Mouse (Mus musculus) gastrocnemius, postnatal 36 days (tissue): Measurements from ENCODE around the gene Adam12. TPM values are rescaled to one million over a fixed set of nuclear protein-coding genes. Genes with fewer than 3 reads are reported as not detected.
"Not testable (repeated sequence)": the region's sequence is repeated elsewhere in the genome, so short reads cannot be mapped to it uniquely, and the experiment has no call there.

Experiments
- DNase-seq, 2 experiments: peaks; one replicate each; pipeline ENCODE4 v3.0.0; 2022
- intact Hi-C: fragments of 180-260 bp; cut with DNase I; formaldehyde crosslinking; loops from one replicate; pipeline ENCODE4 v1.15.1; 2025
- total RNA-seq, 2 experiments: library from RNA; stranded (reverse); gene quantifications; 2 replicates each; pipeline ENCODE4 v1.2.3; 2021

The Adam12 gene
- total RNA-seq, 2 experiments from 2014 or later: 0.82 to 1.8 TPM

DNA sequence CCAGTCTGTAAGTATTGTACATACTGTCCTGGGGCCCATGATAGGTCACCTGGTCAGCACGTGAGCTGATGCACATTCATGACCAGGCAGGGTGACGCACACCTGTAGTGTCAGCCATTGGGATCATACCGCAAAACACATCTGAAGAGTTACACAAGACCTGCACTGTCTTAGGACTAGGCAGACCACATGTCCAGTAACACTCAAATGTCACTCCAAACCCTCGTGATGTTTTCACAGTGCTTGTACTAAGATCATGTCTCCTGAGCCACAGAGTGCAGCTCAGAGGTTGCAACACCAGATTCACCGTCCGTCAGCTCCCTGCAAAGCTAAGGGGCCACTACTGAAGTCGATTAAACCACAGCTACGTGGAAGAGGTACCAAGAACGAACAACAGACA, 340.6 kb downstream of the Adam12 start:
- intact Hi-C loops: no loop called here
- DNase-seq: no peak

DNA sequence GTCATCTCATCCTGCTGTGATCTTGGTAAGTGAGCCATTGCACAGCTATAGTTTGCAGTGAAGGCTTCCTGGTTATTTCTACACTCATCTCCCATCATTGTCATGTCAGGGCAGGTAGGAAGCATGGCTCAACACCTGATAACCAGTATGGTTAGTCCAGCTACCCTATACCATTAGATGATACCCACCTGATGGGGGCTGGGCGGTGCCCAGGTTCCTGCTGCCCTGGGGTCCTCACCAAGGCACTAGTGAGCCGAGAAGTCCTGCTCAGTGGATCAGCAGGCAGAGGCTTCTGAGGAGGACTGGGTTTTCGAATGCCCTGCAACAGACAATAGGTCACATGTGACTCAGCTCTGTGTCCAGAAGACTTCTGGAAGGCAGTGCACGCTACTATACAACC, 342.0 kb downstream of the Adam12 start:
- no peak for DNase-seq
- intact Hi-C loops: no loop called here

DNA sequence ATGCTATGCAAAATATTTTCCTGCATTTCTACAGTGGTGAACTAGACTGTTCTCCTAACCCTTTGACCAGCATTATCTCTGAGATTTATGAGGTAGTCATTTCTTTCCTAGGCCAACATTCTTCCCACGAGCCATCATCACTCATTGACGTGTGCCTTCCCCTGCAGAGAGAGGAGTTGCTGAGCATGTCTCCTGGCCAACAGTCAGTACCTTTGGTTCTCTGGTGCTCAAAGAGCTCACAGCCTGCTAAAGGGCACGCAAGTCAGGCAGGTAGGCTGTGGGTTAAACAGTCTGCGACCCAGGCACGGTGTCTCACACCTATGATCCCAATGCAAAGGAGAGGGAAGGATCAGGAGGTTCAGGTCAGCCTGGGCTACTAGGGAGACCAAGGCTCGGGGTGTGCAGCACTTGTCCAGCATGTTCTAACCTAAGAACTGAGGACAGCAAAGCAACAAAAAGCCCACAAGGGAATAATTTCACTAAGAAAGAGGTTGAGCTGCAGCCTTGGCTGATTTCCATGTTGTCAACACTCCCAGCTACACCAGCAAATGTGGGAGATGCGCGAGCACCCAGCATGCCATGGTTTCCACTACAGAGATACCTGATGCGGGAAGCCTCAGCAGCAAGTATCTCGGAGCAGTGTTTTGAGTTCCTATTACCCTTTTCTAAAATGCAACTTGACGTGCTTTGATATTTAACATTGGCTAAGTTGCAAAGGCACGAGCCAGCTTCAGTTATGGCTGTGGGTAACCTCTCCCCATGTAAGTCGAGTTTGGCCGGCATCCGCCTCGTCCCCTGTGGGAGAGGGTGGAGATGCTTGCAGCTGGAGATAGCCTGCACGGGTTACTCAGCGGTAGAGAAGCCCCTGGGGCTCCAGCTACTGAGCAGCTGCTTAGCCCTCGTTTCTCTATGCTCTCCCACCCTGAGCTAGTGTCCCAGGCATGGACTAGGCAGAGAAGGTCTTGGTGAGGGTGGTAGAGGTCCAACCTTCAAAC, 342.7 kb downstream of the Adam12 start:
- DNase-seq: peak; percentile 46 to 59
- intact Hi-C loops: no loop called here

DNA sequence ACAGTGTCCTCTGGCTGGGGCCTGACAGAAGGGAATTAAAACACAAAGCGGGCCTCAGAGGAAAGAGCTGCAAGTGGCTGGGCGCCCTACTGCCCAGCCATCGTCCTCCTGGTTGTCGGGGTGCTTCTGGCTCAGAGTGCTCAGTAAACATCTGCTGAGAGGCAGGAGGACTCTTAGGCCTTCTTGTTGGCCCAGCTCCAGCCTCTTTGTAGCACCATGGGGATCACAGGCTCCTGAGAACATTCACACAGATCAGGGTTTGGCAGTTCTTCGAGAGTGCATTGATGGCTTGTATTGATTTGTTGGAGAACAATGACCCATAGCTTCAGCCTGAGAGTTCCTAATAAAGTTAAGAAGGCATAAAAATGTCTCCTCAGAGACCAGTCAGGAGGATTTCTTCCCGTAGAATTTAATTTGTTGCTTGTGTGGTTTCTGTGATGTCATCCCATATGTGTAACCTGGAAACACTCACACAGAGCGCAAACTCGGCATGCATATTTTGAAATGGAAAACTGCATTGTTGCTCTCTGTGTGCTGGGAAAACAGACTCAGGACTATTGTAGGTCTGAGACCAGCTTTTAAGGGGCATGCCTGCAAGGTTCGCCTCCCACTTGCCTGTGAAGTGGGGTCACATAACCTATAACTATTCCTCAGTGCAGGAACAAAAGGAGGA, 347.1 kb downstream of the Adam12 start:
- intact Hi-C loops: not testable (repeated sequence)

DNA sequence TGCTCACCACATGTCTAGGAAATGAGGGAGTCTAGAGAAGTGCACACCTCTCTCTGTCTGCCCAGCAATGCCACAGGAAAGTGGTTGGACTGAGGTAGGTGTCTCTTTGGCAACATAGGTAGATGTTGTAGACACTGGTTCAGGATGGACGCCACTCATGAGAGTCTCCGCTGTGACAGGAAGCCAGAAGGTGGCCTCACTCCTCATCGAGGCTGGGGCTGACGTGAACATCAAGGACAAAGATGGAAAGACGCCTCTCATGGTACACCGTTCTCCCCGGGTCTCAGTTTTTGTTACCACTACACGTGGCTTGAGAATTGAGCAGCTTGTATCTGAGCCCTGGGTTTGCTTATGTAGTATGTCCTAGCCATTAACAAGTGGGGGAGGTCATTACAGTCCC, 352.2 kb downstream of the Adam12 start:
- DNase-seq: no peak
- intact Hi-C loops: no loop called here

More for the DNA sequence above, 347.1 kb downstream of the Adam12 start:
- DNase-seq: not testable (repeated sequence)

DNA sequence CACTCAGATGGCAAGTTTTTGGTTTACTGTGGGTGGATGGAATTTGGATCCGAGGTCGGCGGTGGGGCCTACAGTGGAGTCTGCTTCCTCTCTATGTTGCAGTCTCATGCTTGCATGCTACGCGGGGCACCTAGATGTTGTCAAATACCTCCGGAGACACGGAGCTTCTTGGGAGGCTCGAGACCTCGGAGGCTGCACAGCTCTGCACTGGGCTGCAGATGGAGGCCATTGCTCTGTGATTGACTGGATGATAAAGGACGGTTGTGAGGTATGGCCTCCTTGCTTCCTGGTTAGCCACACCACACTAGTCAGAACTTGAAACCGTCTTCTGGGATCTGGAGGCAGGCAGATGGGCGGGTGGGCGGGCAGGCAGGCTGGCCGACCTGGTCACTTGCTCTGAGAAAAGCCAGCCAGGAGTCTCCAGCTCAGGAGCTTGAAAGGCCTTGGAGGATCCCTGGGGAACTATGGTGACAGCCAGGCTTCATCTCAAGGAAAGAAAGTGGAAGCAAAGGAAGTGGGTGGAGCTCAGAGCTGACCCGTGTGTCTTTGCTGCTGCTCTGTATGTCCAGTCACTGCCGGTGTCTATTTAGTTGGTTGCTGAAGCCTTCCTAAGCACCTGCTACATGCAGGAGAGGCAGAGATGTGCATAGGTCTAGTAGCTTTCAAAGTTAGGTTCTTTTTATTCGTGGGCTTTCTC, 355.2 kb downstream of the Adam12 start:
- intact Hi-C loops: no loop called here
- no peak for DNase-seq

DNA sequence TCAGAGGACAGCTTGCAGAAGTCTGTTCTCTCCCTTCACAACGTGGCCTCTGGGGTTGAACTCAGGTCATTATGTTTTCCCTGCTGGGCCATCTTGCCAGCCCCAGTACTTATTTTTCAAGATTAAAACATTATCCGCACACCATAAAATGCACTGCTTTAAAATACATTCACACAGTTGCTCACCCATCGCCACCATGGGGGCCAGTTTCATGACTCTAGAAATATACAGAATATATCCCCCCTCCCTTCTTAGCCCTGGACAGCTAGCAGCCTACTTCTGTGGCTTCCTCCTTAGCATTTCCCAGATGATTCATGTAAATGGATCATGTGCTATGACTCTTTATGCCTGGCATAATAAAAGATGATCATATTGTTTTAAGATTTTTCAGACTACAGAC, 355.8 kb downstream of the Adam12 start:
- intact Hi-C loops: no loop called here
- DNase-seq: no peak

DNA sequence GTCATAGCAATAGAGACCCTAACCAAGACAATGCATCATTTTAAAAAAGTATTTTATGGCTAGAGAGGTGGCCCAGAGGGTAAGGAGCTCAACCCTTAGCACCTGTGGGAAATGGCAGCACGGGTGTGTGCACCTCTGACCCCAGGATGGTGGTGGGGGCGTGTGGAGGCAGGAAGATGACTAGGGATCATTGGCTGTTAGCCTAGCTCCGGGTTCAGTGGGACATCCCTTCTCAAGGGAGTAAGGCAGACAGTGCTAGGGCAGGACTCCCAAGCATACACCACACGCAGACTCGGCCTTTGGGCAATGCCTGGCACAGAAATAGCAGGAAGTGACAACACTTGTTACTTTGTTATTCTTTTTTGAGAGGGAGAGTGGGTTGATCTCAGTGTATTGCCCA, 359.2 kb downstream of the Adam12 start:
- intact Hi-C loops: no loop called here
- no peak for DNase-seq

DNA sequence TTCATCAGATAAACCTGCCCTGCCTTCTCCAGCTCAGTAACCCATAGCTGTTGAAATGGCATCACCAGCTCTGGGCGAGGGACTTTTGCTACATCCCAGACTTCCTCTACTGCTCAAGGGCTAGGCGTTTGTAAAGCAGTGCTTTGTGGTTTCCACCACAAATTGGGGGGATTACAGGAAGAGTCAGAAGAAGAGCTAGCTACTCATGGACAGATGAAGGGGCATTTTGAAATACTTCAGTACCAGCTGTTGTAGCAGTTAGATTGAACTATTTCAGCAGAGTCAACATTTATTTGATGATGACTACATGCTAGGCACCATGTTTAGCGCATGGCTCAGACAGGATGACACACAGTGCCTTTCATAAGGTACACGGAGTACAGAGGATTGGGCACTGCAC, 361.7 kb downstream of the Adam12 start:
- DNase-seq: no peak
- intact Hi-C loops: no loop called here

DNA sequence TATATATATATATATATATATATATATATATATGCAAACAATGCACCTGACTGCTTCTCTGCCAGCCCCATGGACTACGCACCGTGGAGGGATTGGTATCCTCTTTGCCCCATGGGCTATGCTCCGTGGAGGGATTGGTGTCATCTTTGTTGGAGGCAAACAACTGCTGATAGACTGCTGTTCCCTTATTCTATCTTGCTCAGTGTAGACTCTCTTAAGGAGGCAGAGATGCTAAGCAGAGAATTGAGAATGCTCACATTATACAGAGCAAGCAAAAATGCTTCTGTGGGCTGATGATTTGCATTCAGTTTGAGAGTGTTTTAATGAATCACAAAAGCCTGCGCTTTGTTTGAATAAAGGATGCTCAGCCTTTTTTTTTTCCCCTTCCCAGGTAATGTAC, 368.3 kb downstream of the Adam12 start:
- no peak for DNase-seq
- intact Hi-C loops: no loop called here

DNA sequence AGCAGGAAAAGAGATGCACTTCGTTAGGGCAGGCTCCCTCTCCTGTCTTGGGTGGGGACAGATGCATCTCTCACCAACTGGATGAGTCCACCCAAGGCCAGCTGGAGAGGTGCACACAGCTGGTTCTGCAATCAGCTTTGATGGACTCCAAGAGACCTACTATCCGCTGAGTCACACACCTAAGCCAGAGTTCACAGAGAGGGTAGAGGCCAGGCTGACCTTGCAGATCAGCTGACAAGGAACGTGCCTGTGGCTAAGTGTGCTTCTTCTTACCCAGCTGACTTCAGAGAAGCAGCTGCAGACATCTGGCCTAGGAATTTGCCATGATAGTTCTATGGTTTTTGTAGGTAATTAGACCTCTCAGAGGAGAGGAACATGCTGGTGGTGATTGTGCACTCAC, 368.8 kb downstream of the Adam12 start:
- intact Hi-C loops: no loop called here
- DNase-seq: no peak

DNA sequence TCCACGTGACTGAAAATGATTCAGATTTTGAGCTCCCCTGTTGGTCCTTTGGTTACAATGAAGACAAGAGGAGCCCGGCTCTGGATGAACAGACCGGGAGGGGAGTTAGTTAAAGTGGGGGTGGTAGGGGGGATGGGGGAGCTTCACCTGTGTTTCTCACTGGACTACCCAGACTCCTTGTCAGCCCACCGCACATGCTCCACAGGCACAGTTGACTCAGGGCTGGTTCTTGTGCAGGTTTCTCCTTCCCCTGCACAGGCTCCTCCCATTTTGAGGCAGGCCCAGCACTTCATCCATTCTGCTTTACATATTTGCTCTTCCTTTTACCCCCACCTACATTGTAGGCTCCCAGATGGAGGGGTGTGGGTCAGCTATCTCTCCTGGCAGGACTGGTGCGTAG, 369.2 kb downstream of the Adam12 start:
- intact Hi-C loops: no loop called here
- no peak for DNase-seq

DNA sequence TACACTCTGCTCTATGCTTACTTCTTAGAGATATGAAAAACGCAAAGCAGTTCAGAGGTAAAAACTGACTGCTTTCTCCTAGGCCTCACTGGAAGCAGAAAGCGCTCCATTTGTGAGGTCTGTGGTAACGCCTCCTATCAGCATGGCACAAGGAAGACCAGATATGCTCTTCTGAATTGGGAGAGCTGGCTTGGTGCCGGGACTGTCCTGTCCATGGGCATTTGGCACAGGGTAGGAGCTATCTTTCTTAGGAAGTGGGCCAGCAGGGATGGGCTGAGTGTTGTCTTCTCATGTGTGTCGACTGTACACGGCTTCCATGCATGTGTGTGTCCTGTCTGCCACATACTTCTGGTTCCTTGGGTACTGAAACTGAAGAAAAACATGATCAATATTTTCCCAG, 369.7 kb downstream of the Adam12 start:
- intact Hi-C loops: no loop called here
- DNase-seq: no peak

DNA sequence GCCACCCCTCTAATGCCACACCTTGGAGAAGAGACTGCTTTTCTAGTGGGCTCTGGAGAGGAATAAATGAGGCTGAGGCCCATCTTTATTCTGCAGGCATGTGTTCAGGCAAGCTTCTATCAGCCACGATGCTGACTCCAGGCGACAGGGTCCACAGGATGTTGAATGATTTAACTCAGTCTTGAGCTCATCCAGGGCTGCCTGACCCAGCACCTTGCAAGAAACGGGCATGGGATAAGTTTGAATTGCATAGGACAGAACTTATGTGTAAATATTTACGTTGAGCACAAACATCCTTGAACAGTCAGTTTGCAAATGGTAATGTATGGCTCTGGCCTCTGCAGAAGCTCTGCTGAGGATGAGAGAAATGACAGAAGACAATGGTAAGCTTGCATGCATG, 372.4 kb downstream of the Adam12 start:
- intact Hi-C loops: loop anchor here (5.0 kb wide), 1 partner anchor 488 kb away; no protein-coding TSS in a partner anchor

DNA sequence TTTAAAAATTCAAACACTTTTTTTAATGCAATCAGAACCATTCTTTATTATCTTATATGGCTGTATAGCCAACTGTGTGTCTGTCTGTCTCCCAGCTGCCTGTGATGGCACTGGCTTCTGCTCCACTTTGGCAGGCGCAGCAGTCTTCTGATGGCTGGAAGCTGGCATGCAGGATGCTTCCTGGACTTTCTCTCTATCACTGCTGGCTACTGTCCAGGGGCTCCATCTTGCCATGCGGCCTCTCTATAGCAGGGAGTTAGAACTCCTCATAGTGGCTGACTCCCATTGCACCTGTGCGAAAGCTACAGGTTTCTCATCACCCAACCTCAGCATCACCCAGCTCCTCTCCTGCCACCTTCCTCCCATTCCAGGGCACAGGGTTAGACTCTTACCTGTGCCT, 373.4 kb downstream of the Adam12 start:
- DNase-seq: no peak
- intact Hi-C loops: loop anchor here (5.0 kb wide), 1 partner anchor 489 kb away; no protein-coding TSS in a partner anchor

More for the DNA sequence above, 372.4 kb downstream of the Adam12 start:
- DNase-seq: no peak

DNA sequence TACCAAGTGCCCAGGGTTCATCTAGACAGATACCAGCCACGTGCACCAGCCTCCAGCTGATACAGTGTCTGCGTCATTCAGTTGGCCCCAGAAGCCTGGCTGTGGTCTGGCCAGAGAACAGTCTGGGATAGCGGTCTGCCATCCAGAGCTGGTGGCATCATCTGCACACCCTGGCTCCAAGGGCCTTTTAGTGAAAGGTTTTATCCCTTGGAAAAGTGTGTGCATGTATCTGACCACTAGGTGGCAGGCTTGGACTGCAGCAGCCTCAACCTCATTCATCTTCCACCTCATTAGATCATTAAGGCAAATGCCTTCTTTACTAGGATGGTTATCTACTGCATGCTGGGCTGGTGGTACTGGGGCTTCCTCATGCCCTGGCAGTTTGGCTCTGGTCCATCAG, 375.7 kb downstream of the Adam12 start:
- intact Hi-C loops: loop anchor here (1.0 to 5.0 kb wide), 3 partner anchors 368 to 710 kb away; no protein-coding TSS in a partner anchor

DNA sequence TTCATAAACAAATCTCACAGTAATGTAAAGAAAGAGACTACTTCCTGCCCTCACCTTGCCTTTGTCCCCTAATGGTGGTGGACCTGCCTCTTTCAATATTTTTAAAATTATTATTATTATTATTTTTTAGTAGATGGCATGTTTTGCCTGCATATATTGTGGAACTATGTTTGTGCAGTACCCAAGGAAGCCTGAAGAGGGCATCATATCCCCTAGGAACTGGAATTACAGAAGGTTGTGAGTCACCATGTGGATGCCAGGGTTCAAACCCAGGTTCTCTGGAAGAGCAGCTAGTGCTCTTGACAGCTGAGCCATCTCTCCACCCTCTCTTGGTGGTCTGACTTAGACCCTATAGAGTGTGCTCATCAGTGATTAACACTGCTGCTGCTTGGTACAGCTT, 381.2 kb downstream of the Adam12 start:
- intact Hi-C loops: no loop called here
- DNase-seq: no peak

More for the DNA sequence above, 375.7 kb downstream of the Adam12 start:
- DNase-seq: peak; percentile 38 to 56

DNA sequence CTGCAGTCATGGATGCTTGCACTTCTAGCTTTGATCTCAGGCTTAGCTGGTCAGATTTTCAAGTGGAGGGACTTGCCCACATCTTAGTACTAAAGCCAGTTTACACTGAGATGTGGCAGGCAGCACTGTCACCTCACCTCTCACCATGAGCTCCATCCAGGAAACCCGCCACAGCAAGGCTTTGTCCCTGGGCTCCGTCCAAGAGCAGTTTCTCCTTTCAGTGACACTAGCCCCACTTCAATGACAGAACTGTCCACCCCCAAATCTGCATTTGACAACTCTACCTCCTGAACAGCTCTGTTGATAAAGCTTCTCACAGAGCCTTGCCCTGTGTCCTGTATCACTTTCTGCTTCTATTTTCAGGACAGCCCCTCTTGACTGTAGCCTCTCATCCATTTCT, 383.8 kb downstream of the Adam12 start:
- intact Hi-C loops: no loop called here

DNA sequence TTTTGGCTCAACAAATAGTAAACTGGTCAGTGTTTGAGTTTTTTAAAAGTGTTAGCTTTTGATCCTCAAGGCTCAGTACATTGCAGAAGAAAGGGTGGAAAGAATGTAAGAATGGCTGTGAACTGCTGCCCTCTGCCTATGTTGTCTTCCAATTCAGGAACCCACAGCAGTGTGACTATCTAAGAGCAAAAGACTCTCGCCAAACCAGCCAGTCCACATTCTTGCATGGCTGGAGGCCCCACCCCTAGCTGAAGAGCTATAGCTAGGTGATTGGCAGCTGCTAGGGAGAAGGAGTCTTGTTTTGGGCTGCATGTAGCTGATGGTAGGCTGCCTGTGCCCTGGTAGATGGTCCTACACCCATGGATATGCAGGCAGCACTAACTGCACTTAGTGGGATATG, 384.8 kb downstream of the Adam12 start:
- no peak for DNase-seq
- intact Hi-C loops: no loop called here

More for the DNA sequence above, 383.8 kb downstream of the Adam12 start:
- DNase-seq: no peak

DNA sequence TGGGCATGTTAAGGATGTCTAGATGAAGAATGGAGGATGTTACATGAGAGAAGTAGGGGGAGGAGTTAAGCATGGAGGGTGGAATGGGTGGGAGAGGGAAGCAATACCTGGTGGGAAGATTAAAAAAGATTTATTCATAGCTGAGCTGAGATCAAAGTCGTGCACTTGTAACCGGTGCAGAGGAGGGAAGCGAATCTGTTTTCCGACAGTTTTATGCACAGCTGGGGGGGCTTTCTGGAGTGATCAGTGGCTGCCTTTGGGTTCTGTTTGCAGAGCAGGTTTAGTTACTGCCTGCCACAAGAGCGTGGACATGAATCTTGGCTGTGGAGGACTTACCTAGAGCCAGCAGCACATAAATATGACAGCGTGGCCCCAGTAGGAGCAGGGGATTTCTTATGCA, 389.9 kb downstream of the Adam12 start:
- intact Hi-C loops: no loop called here
- DNase-seq: no peak

DNA sequence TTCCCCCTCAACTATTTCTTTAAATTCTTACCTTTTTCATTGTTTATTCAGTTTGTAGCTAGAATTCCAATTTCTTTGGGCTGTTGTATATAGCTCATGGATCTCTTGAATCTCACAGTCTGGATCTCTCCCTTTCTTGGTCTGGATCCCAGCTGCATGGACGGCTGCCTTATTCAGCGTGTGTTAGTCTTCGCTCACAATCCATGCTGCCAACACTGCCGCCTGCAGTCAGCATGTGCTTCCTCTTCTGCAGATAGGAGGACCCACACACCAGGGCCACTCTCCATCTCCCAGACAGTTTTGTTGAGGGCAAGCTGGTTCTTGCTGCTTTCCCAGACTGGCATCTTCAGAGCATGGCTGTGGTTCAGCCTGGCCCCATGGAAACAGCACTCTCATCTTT, 392.4 kb downstream of the Adam12 start:
- intact Hi-C loops: no loop called here
- DNase-seq: no peak
